Mouse (Mus musculus): ENCODE results near the gene Smndc1. TPM values are rescaled to one million over a fixed set of nuclear protein-coding genes. Genes with fewer than 3 reads are reported as not detected.

Gene Smndc1
- total and polyA plus RNA-seq, 3 experiments, result 1.2 to 48.6 (median 38.1) TPM

GRCm38 (mm10) chr19:53383336-53383735 lies 7.0 kb downstream of the Smndc1 start:
- DNase-seq, result no peak

GRCm38 (mm10) chr19:53378421-53378820 lies 12.0 kb downstream of the Smndc1 start:
- DNase-seq, result no peak

- DNase-seq, result no peak
Measured at GRCm38 (mm10) chr19:53377652-53378051, 12.7 kb downstream of the Smndc1 start.

- no peak for DNase-seq
Measured at GRCm38 (mm10) chr19:53375816-53376215, 14.6 kb downstream of the Smndc1 start.

GRCm38 (mm10) chr19:53375299-53375698 lies 15.1 kb downstream of the Smndc1 start:
- no peak for DNase-seq

GRCm38 (mm10) chr19:53373570-53373969 lies 16.8 kb downstream of the Smndc1 start:
- no peak for DNase-seq

GRCm38 (mm10) chr19:53371666-53372065 lies 18.7 kb downstream of the Smndc1 start, which contains the start of gene Gm10197:
Gene Gm10197 (minus strand): TSS chr19:53371766.
- no peak for DNase-seq

- DNase-seq, result no peak
Measured at GRCm38 (mm10) chr19:53370233-53370632, 20.1 kb downstream of the Smndc1 start.

- DNase-seq, result peak; percentile 82
Measured at GRCm38 (mm10) chr19:53369469-53370043, 20.8 kb downstream of the Smndc1 start.

- DNase-seq, result no peak
Measured at GRCm38 (mm10) chr19:53366881-53367280, 23.5 kb downstream of the Smndc1 start.

GRCm38 (mm10) chr19:53366057-53366775 lies 24.2 kb downstream of the Smndc1 start:
- DNase-seq, result no peak

- DNase-seq, result peak; percentile 77
Measured at GRCm38 (mm10) chr19:53364963-53365362, 25.4 kb downstream of the Smndc1 start.

- DNase-seq, result no peak
Measured at GRCm38 (mm10) chr19:53364551-53364950, 25.8 kb downstream of the Smndc1 start.

GRCm38 (mm10) chr19:53362967-53363366 lies 27.4 kb downstream of the Smndc1 start:
- DNase-seq, result no peak

GRCm38 (mm10) chr19:53360265-53360958 lies 30.0 kb downstream of the Smndc1 start:
- DNase-seq, result peak; percentile 20

GRCm38 (mm10) chr19:53359160-53360033 lies 31.0 kb downstream of the Smndc1 start:
- peak; percentile 77 for DNase-seq

- no peak for DNase-seq
Measured at GRCm38 (mm10) chr19:53355065-53355464, 35.3 kb downstream of the Smndc1 start.

GRCm38 (mm10) chr19:53354271-53355000 lies 35.9 kb downstream of the Smndc1 start:
- no peak for DNase-seq

- DNase-seq, result no peak
Measured at GRCm38 (mm10) chr19:53353864-53354263, 36.5 kb downstream of the Smndc1 start.

- no peak for DNase-seq
Measured at GRCm38 (mm10) chr19:53345766-53346165, 44.6 kb downstream of the Smndc1 start.

- DNase-seq, result no peak
Measured at GRCm38 (mm10) chr19:53344062-53344461, 46.3 kb downstream of the Smndc1 start.
